Comparison of ENCODE assay signal across 8 mouse cellular contexts in the genomic region with DNA sequence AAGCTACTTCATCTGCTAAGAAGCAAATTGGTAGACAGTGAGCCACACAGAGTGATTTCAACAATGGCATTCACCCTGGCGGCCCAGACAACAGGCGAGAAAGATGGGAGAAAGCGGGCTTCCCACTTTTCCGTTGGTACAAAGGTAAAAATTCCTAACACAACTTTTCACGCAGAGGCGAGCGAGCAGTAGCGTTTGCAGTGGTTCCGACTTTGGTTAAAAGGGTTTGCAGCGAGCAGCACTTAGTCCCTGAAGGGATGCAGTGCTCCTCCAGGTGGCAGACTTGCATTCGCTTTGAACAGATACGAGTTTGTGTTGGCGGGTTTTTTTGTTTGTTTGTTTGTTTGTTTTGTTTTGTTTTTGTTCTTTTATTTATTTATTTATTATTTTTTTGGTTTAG.
A peak's percentile ranks its signal among the peaks of the same experiment; 100 is the strongest.
DNase-seq lines count a peak whose midpoint lies in the region; ATAC-seq and TF ChIP-seq lines count a peak whose summit lies in the region.

No protein-coding gene starts in this region.

- TF ChIP-seq CTCF in olfactory bulb, adult 2 months (IDR thresholded peaks at IDR 0.05; ENCODE audit: insufficient read depth, low read depth, low read length): 0 out of 2 replicates have a peak, but pooled peaks have one; percentile 17

- no peaks in the 10 kb centered on the region for H3K27me3 ChIP-seq in heart, embryonic 11.5 days (ENCODE audit: control insufficient read depth, insufficient read depth, low read length)
- no peaks in the 10 kb centered on the region for H3K27me3 ChIP-seq in kidney, embryonic 15.5 days
- H3K27me3 ChIP-seq in limb, embryonic 14.5 days (ENCODE audit: control insufficient read depth, insufficient read depth, low read length): no peaks in the 10 kb centered on the region

- peak overlapping the region; percentile 20; the same call in 1 of the 2 replicates for H3K4me3 ChIP-seq in heart, embryonic 11.5 days (ENCODE audit: low read depth, low read length)
- H3K4me3 ChIP-seq in kidney, embryonic 15.5 days (replicated peaks): peak overlapping the region; percentile 16; the same call in 1 of the 2 replicates
- no peak overlapping the region for H3K4me3 ChIP-seq in limb, embryonic 14.5 days (replicated peaks; ENCODE audit: low read length)
- H3K4me3 ChIP-seq in olfactory bulb, adult 2 months (ENCODE audit: insufficient read depth, low read depth, low read length): no peak overlapping the region

- TF ChIP-seq POLR2A in limb, embryonic 14.5 days (IDR thresholded peaks at IDR 0.05; ENCODE audit: borderline replicate concordance, extremely low read depth, insufficient read depth, insufficient read length): no peak
- TF ChIP-seq POLR2A in olfactory bulb, adult 2 months (IDR thresholded peaks at IDR 0.05; ENCODE audit: insufficient read depth, low read depth, low read length): no peak

- no peak overlapping the region for H3K9ac ChIP-seq in heart, embryonic 11.5 days (ENCODE audit: low read depth, low read length)
- H3K9ac ChIP-seq in kidney, embryonic 15.5 days: no peak overlapping the region
- H3K9ac ChIP-seq in limb, embryonic 14.5 days (ENCODE audit: low read depth, low read length, severe bottlenecking): no peak overlapping the region

- ATAC-seq in common myeloid progenitor, adult 5-6 weeks (replicated peaks; ENCODE audit: low read depth, poor library complexity, severe bottlenecking): 0 out of 2 replicates have a peak, but pooled peaks have one; percentile 52
- no peak for ATAC-seq in heart, embryonic 11.5 days (replicated peaks; ENCODE audit: insufficient number of reproducible peaks, low FRiP score, low TSS enrichment)
- peak; percentile 85; the same call in 1 of the 2 replicates for ATAC-seq in kidney, embryonic 15.5 days (replicated peaks; ENCODE audit: low FRiP score)
- ATAC-seq in limb, embryonic 14.5 days (ENCODE audit: low FRiP score, low read depth): peak; percentile 68; the same call in 1 of the 2 replicates

- H3K4me2 ChIP-seq in heart, embryonic 11.5 days: peak overlapping the region; percentile 60
- peak overlapping the region; percentile 48 for H3K4me2 ChIP-seq in kidney, embryonic 15.5 days
- peak overlapping the region; percentile 30 for H3K4me2 ChIP-seq in limb, embryonic 14.5 days (replicated peaks; ENCODE audit: low read depth, low read length, severe bottlenecking)

- H3K4me1 ChIP-seq in heart, embryonic 11.5 days (ENCODE audit: control insufficient read depth, insufficient read depth, low read length): no peaks in the 10 kb centered on the region; the same call in 1 of the 2 replicates
- peaks cover 8% of the 10 kb centered on the region for H3K4me1 ChIP-seq in kidney, embryonic 15.5 days
- H3K4me1 ChIP-seq in limb, embryonic 14.5 days (ENCODE audit: control insufficient read depth, insufficient read depth, low read length): peaks cover 3% of the 10 kb centered on the region; the same call in 1 of the 2 replicates
- H3K4me1 ChIP-seq in olfactory bulb, adult 2 months (ENCODE audit: control insufficient read depth, insufficient read depth, low read length): no peaks in the 10 kb centered on the region

- DNase-seq in heart, adult 18-20 months: peak; percentile 7 to 47
- no peak for DNase-seq in heart, adult 9 months (ENCODE audit: low spot score in 2 of 2)
- peak; percentile 63 for DNase-seq in limb, embryonic 14.5 days (ENCODE audit: low spot score)
- no peak for DNase-seq in adipocyte (ENCODE audit: low spot score)

- no peaks in the 10 kb centered on the region for H3K9me3 ChIP-seq in heart, embryonic 11.5 days (replicated peaks; ENCODE audit: control insufficient read depth, low read length)
- H3K9me3 ChIP-seq in kidney, embryonic 15.5 days (replicated peaks): no peaks in the 10 kb centered on the region
- no peaks in the 10 kb centered on the region for H3K9me3 ChIP-seq in limb, embryonic 14.5 days (ENCODE audit: control insufficient read depth, low read length)

- 10% methylated on average over 13 of the region's 13 CpGs for WGBS in heart, embryonic 11.5 days (ENCODE audit: insufficient replicate concordance)
- 25% methylated on average over 13 of the region's 13 CpGs for WGBS in kidney, embryonic 15.5 days
- WGBS in limb, embryonic 14.5 days: 15% methylated on average over 13 of the region's 13 CpGs
- 20% methylated on average over 13 of the region's 13 CpGs for WGBS in olfactory bulb, adult 2 months

- H3K36me3 ChIP-seq in heart, embryonic 11.5 days (ENCODE audit: control insufficient read depth, insufficient read depth, low read length): no peaks in the 10 kb centered on the region
- no peaks in the 10 kb centered on the region for H3K36me3 ChIP-seq in kidney, embryonic 15.5 days
- no peaks in the 10 kb centered on the region for H3K36me3 ChIP-seq in limb, embryonic 14.5 days (ENCODE audit: control insufficient read depth, insufficient read depth, low read length)

- no peak overlapping the region for H3K27ac ChIP-seq in heart, embryonic 11.5 days (ENCODE audit: low read depth, low read length)
- no peak overlapping the region for H3K27ac ChIP-seq in kidney, embryonic 15.5 days
- no peak overlapping the region for H3K27ac ChIP-seq in limb, embryonic 14.5 days (replicated peaks; ENCODE audit: low read depth, low read length)
- no peak overlapping the region for H3K27ac ChIP-seq in olfactory bulb, adult 2 months (ENCODE audit: insufficient read depth, low read depth, low read length)

Comparison
In these comparisons a context has a peak if more than half of its experiments do, and no peak if none do; other contexts are left out.
1. DNase-seq: peak in heart, adult 18-20 months (2 of 2) and limb, embryonic 14.5 days (single experiment); none in heart, adult 9 months (0 of 2) and adipocyte (single experiment).
2. H3K4me3 ChIP-seq: peak in heart, embryonic 11.5 days (single experiment) and kidney, embryonic 15.5 days (single experiment); none in limb, embryonic 14.5 days (single experiment) and olfactory bulb, adult 2 months (single experiment).
3. Peak in every context shown above with its lines, with median percentiles within 50 percentile points of each other: H3K4me2 ChIP-seq.